Mouse (Mus musculus): ENCODE data around the gene Taf5l.

DNA sequence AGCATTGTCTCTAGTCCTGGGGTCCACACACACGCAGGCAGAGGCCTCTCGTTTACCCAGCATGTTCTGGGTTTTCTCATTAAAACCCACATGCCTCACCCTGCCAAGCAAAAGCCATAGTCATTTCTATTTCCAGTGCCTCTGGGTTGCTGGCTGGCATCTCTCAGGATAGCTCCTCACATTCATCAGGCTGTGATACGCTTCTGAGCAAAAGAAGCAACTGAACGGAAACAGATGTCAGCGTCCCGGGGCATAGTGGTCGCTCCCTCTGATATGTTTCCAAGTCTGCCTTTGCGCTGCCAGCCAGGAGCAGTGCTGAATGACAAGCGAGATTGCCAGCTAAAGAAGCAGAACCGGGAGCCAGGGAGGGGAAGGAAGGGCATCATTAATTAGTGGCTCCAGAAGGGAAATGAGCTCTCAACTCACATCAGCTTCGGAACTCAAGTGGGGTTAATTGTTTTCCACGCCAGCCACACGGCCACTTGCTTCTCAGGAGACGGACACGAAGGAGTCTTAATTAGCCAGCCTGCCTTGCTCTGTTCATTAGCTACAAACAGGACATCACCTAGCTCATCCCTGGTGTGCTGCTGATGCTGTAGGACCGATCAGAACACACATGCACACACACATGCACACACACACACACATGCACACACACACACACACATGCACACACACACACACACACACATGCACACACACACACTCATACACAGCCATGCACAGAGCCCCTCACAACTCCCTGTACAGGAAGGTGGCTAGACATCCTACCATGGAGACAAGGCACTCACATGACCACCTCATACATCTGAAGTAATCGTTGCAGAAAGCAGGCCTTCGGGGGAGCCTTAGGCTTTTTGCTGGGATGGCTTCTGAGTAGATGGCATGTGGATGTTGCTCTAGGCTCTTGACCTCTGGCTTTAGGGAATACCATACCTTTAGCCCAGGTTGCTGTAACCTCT lies 49.4 kb upstream of the Taf5l start:
- TF ChIP-seq POLR2A (IDR thresholded peaks at IDR 0.05; ENCODE audit: borderline replicate concordance, low read depth, low read length) = no peak
- TF ChIP-seq CTCF (IDR thresholded peaks at IDR 0.05; ENCODE audit: low read depth, low read length) = no peak

Data from bone marrow macrophage, adult 2 months (primary cell).